Mouse (Mus musculus): ENCODE results near the gene Cldn19. TPM values are rescaled to one million over a fixed set of nuclear protein-coding genes. Genes with fewer than 3 reads are reported as not detected.

Cldn19 gene
- total and polyA plus RNA-seq, 2 experiments from 2014 or later: 1.7 to 3.6 TPM

- ATAC-seq: no peak
- H3K36me3 ChIP-seq (ENCODE audit: insufficient read depth, low read length): peaks cover 29% of the 10 kb centered on the region
Observed at GRCm38 (mm10) chr4:119242571-119242970, 12.6 kb upstream of the Cldn19 start.

GRCm38 (mm10) chr4:119244468-119245240 is 10.6 kb upstream of the Cldn19 start:
- H3K9me3 ChIP-seq (ENCODE audit: low read length): no peaks in the 10 kb centered on the region
- H3K9ac ChIP-seq (replicated peaks; ENCODE audit: low read length): no peak overlapping the region
- no peak overlapping the region for H3K27ac ChIP-seq
- 72% methylated on average over 22 of the region's 22 CpGs for whole genome bisulfite sequencing
- H3K4me1 ChIP-seq (ENCODE audit: insufficient read depth, low read length): peaks cover 4% of the 10 kb centered on the region; the same call in 1 of the 2 replicates
- ATAC-seq: no peak
- H3K4me3 ChIP-seq (ENCODE audit: low read length): no peak overlapping the region
- no peak for TF ChIP-seq CTCF (IDR thresholded peaks at IDR 0.05; ENCODE audit: low read depth)
- peaks cover 34% of the 10 kb centered on the region for H3K36me3 ChIP-seq (ENCODE audit: insufficient read depth, low read length)
- H3K4me2 ChIP-seq (ENCODE audit: low read depth, low read length): no peak overlapping the region
- no peak for DNase-seq (ENCODE audit: low spot score)
- H3K27me3 ChIP-seq (ENCODE audit: insufficient read depth, low read length): no peaks in the 10 kb centered on the region

More at GRCm38 (mm10) chr4:119242571-119242970, 12.6 kb upstream of the Cldn19 start:
- no peak for TF ChIP-seq CTCF (IDR thresholded peaks at IDR 0.05; ENCODE audit: low read depth)
- Histone ChIP-seq H3K4me3 (ENCODE audit: low read length) (no peak overlapping the region), H3K9me3 (ENCODE audit: low read length) (no peaks in the 10 kb centered on the region), H3K4me2 (ENCODE audit: low read depth, low read length) (no peak overlapping the region), H3K27ac (no peak overlapping the region), H3K9ac (replicated peaks; ENCODE audit: low read length) (no peak overlapping the region), H3K27me3 (ENCODE audit: insufficient read depth, low read length) (no peaks in the 10 kb centered on the region), H3K4me1 (ENCODE audit: insufficient read depth, low read length) (peaks cover 4% of the 10 kb centered on the region; the same call in 1 of the 2 replicates)
- DNase-seq (ENCODE audit: low spot score): no peak
- 94% methylated on average over 12 of the region's 12 CpGs for WGBS

- Histone ChIP-seq H3K27me3 (ENCODE audit: insufficient read depth, low read length) (no peaks in the 10 kb centered on the region), H3K27ac (no peak overlapping the region), H3K4me1 (ENCODE audit: insufficient read depth, low read length) (peaks cover 4% of the 10 kb centered on the region; the same call in 1 of the 2 replicates), H3K9me3 (ENCODE audit: low read length) (no peaks in the 10 kb centered on the region), H3K9ac (replicated peaks; ENCODE audit: low read length) (no peak overlapping the region), H3K4me2 (ENCODE audit: low read depth, low read length) (no peak overlapping the region), H3K36me3 (ENCODE audit: insufficient read depth, low read length) (peaks cover 34% of the 10 kb centered on the region), H3K4me3 (ENCODE audit: low read length) (no peak overlapping the region)
- TF ChIP-seq CTCF (IDR thresholded peaks at IDR 0.05; ENCODE audit: low read depth): no peak
- DNase-seq (ENCODE audit: low spot score) (peak; percentile 61), ATAC-seq (peak; percentile 36)
- 36% methylated on average over 7 of the region's 7 CpGs for WGBS
Observed at GRCm38 (mm10) chr4:119245556-119245955, 9.7 kb upstream of the Cldn19 start.

GRCm38 (mm10) chr4:119245961-119246360 is 9.3 kb upstream of the Cldn19 start:
- H3K4me3 ChIP-seq (ENCODE audit: low read length): no peak overlapping the region
- 58% methylated on average over 9 of the region's 9 CpGs for WGBS
- no peak overlapping the region for H3K9ac ChIP-seq (replicated peaks; ENCODE audit: low read length)
- ATAC-seq: no peak
- peaks cover 34% of the 10 kb centered on the region for H3K36me3 ChIP-seq (ENCODE audit: insufficient read depth, low read length)
- no peak for DNase-seq (ENCODE audit: low spot score)
- H3K27me3 ChIP-seq (ENCODE audit: insufficient read depth, low read length): no peaks in the 10 kb centered on the region
- TF ChIP-seq CTCF (IDR thresholded peaks at IDR 0.05; ENCODE audit: low read depth): no peak
- H3K4me1 ChIP-seq (ENCODE audit: insufficient read depth, low read length): peaks cover 4% of the 10 kb centered on the region; the same call in 1 of the 2 replicates
- no peaks in the 10 kb centered on the region for H3K9me3 ChIP-seq (ENCODE audit: low read length)
- H3K4me2 ChIP-seq (ENCODE audit: low read depth, low read length): no peak overlapping the region
- H3K27ac ChIP-seq: no peak overlapping the region

- Histone ChIP-seq H3K9ac (replicated peaks; ENCODE audit: low read length) (no peak overlapping the region), H3K4me3 (ENCODE audit: low read length) (no peak overlapping the region), H3K4me1 (ENCODE audit: insufficient read depth, low read length) (peaks cover 4% of the 10 kb centered on the region; the same call in 1 of the 2 replicates), H3K9me3 (ENCODE audit: low read length) (no peaks in the 10 kb centered on the region), H3K36me3 (ENCODE audit: insufficient read depth, low read length) (peaks cover 32% of the 10 kb centered on the region), H3K4me2 (ENCODE audit: low read depth, low read length) (no peak overlapping the region), H3K27me3 (ENCODE audit: insufficient read depth, low read length) (no peaks in the 10 kb centered on the region), H3K27ac (no peak overlapping the region)
- DNase-seq (ENCODE audit: low spot score) (no peak), ATAC-seq (no peak)
- WGBS: 65% methylated on average over 14 of the region's 14 CpGs
- TF ChIP-seq CTCF (IDR thresholded peaks at IDR 0.05; ENCODE audit: low read depth): no peak
Observed at GRCm38 (mm10) chr4:119246688-119247225, 8.5 kb upstream of the Cldn19 start.

- H3K9me3 ChIP-seq (ENCODE audit: low read length): no peaks in the 10 kb centered on the region
- peak; percentile 79 for TF ChIP-seq CTCF (IDR thresholded peaks at IDR 0.05; ENCODE audit: low read depth)
- peaks cover 23% of the 10 kb centered on the region for H3K36me3 ChIP-seq (ENCODE audit: insufficient read depth, low read length)
- H3K27ac ChIP-seq: peak overlapping the region; percentile 32; the same call in 1 of the 2 replicates
- H3K4me2 ChIP-seq (ENCODE audit: low read depth, low read length): no peak overlapping the region
- WGBS: 23% methylated on average over 13 of the region's 13 CpGs
- H3K9ac ChIP-seq (replicated peaks; ENCODE audit: low read length): no peak overlapping the region
- no peak overlapping the region for H3K4me3 ChIP-seq (ENCODE audit: low read length)
- peaks cover 4% of the 10 kb centered on the region; the same call in 1 of the 2 replicates for H3K4me1 ChIP-seq (ENCODE audit: insufficient read depth, low read length)
- DNase-seq (ENCODE audit: low spot score) (peak; percentile 70), ATAC-seq (peak; percentile 58)
- H3K27me3 ChIP-seq (ENCODE audit: insufficient read depth, low read length): no peaks in the 10 kb centered on the region
Observed at GRCm38 (mm10) chr4:119247462-119248235, 7.6 kb upstream of the Cldn19 start.

All from hindbrain, postnatal 0 days (tissue).